ENCODE assay signal across 8 mouse cellular contexts in the genomic region with DNA sequence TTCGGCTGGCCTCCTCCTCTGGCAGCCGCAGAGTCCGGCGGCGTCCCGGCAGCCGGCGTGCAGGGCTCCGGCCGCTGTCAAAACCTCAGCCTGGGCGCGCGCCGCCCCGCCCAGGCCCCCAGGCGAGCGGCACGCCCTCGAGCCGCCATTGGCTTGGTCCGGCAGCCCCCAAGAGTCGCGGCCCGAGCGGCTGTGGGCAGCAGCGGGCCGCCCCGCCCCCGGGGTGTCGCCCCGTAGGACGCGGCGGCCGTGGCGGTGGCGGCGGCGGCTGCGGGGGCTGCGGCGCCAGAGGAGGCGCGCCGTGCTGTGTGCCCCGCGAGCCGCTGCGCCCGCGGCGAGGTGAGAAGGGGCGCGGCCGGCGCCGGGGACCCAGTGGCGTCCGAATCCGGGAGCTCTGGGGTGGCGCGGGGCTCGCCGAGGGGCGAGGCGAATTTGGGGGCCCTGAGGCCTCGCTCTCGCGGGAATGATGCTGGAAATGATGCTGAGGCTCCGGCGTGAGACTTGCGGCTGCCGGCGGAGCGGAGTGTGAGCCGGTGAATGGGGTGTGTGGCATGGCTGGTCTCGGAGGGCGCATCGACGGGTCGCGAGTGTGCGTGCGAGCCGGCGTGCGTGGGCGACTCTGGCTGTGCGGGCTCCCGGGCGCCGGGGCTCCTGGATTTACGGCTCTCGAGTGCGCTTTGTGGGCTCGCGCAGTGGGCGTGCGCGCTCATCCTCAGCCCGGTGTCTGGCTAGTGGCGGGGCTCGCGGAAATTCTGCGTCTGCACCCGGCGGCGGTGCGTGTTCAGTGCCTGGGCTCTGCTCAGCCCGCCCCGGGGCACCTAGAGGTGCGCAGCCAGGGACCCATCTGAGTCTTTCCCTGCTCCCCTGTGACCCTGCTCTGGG. TPM values are rescaled to one million over a fixed set of nuclear protein-coding genes. Genes with fewer than 3 reads are reported as not detected.
DNase-seq lines count a peak whose midpoint lies in the region; ATAC-seq and TF ChIP-seq lines count a peak whose summit lies in the region.

A gene (plus strand): TSS at position 236 of the 882 bp plus-strand sequence.

- peak within 1 kb of the TSS; percentile 96 for H3K4me2 ChIP-seq in lung, embryonic 16.5 days (ENCODE audit: low read depth, low read length)

- H3K27ac ChIP-seq in lung, embryonic 16.5 days (ENCODE audit: low read length): no peak within 1 kb of the TSS

- no peaks in the 10 kb centered on the region for H3K36me3 ChIP-seq in G1E (replicated peaks)
- no peaks in the 10 kb centered on the region for H3K36me3 ChIP-seq in lung, embryonic 16.5 days (ENCODE audit: control insufficient read depth, insufficient read depth, low read length)

- no peak for ATAC-seq in G1E (ENCODE audit: extremely low read depth, insufficient number of reproducible peaks, low FRiP score, poor library complexity, severe bottlenecking)
- ATAC-seq in hematopoietic stem cell, adult 5-6 weeks (replicated peaks in 1 of 2; ENCODE audit: insufficient read depth in 1 of 2, low FRiP score in 2 of 2, low TSS enrichment in 1 of 2, low read depth in 1 of 2, poor library complexity in 2 of 2, severe bottlenecking in 2 of 2): peak; percentile 19 to 47; a peak in 1 of 4 replicates
- ATAC-seq in lung, embryonic 16.5 days (ENCODE audit: low read depth): peak; percentile 98
- no peak for ATAC-seq in inflammation-experienced regulatory T-cells, adult 6 months

- peaks cover 7% of the 10 kb centered on the region; the same call in 1 of the 2 replicates for H3K9me3 ChIP-seq in G1E (replicated peaks)
- no peaks in the 10 kb centered on the region for H3K9me3 ChIP-seq in lung, embryonic 16.5 days (ENCODE audit: control insufficient read depth, low read length)

- no peak for DNase-seq in G1E (ENCODE audit: low spot score)
- DNase-seq in adrenal gland, postnatal 4 days (ENCODE audit: low spot score in 2 of 2): peak; percentile 20 to 46
- peak; percentile 30 to 59 for DNase-seq in frontal cortex, adult 2 months (ENCODE audit: extremely low spot score in 1 of 2, low spot score in 1 of 2)
- peak; percentile 58 for DNase-seq in layer of hippocampus, adult 9-11 months
- peak; percentile 85 for DNase-seq in retina, postnatal 1 day

- peak within 1 kb of the TSS; percentile 63 for H3K9ac ChIP-seq in lung, embryonic 16.5 days (ENCODE audit: low read length)

- WGBS in lung, embryonic 16.5 days: under 1% methylated on average over 107 of the region's 112 CpGs

- H3K4me1 ChIP-seq in G1E (ENCODE audit: insufficient read depth, low read depth, low read length): no peaks in the 10 kb centered on the region; the same call in 1 of the 2 replicates
- H3K4me1 ChIP-seq in lung, embryonic 16.5 days (replicated peaks; ENCODE audit: control insufficient read depth, insufficient read depth, low read length): peaks cover 7% of the 10 kb centered on the region

- no peak for TF ChIP-seq CTCF in G1E (IDR thresholded peaks at IDR 0.05; ENCODE audit: low read depth, low read length)

- peak within 1 kb of the TSS; percentile 61; the same call in 1 of the 2 replicates for H3K4me3 ChIP-seq in G1E (ENCODE audit: low read depth, low read length)
- peak within 1 kb of the TSS; percentile 66 for H3K4me3 ChIP-seq in lung, embryonic 16.5 days (ENCODE audit: low read length)

- H3K27me3 ChIP-seq in G1E (ENCODE audit: insufficient read depth, low read length): peaks cover 47% of the 10 kb centered on the region
- peaks cover 58% of the 10 kb centered on the region for H3K27me3 ChIP-seq in lung, embryonic 16.5 days (ENCODE audit: control insufficient read depth, insufficient read depth, low read depth, low read length)

RNA-seq across cellular contexts. Expression of the gene that starts here (rescaled TPM):
- total RNA-seq in G1E (2014; fragmentation: Nextera tagmentation) (0.38 TPM in 1 of 2 replicates, not detected in the other), G1E (2017) (0.16 TPM in 1 of 2 replicates, not detected in the other)
- 0.20 and 0.23 TPM in 2 replicates for polyA plus RNA-seq in G1E (2012)
- 1 to 10 TPM; 1.7 to 3.5 TPM for total RNA-seq in adrenal gland, postnatal 4 days (2021)
- polyA plus RNA-seq in frontal cortex, adult 2 months (2012; rRNA removed): 0.76 and 1.2 TPM in 2 replicates
- not detected in 2 replicates for total RNA-seq in hematopoietic stem cell, adult 5-6 weeks (2017)
- 0.36 and 1.0 TPM in 2 replicates for polyA plus RNA-seq in lung, embryonic 16.5 days (2015; fragmentation: Nextera tagmentation; extraction: Ambion mirVana)
- under 1 TPM in 1 of 3 experiments, not detected in 2; 0.30 TPM for polyA plus RNA-seq in inflammation-experienced regulatory T-cells, adult 6 months (2017; shearing (Covaris generic))

Comparison
In these comparisons a context has a peak if more than half of its experiments do, and no peak if none do; other contexts are left out.
1. Peak in ATAC-seq in hematopoietic stem cell, adult 5-6 weeks; RNA of the gene not detected or under 1 TPM.